Mouse (Mus musculus): ENCODE data around the gene Mamstr. TPM values are rescaled to one million over a fixed set of nuclear protein-coding genes. Genes with fewer than 3 reads are reported as not detected.

Mamstr gene
- 1 to 10 TPM in 1 of 2 experiments, under 1 TPM in 1; 0.05 to 1.3 TPM for polyA plus RNA-seq (2012; fragmentation: generic; extraction: Trizol)

DNA sequence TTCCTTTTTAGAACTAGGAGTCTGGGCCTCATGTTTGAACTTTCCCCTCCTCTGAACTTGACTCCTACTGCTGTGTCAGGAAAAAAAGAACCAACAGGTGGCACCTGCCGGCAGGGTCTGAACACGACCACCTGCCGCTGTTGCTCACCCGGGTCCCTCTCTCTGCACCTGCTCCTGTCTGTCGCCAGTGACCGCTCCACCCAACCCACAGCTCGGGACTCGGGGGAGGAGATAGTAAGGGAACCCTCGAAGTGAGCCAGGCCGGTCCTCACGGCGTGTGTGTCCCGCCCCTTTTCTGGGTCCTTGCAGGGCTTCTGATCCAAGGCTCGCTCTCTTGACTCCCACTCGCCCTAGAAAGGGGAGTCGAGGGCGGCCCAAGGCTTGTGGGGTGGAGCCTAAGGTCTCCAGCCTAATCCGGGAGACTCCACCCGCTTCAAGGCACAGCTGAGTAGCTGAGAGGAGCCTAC is at the start of gene Mamstr:
TSS of gene Mamstr (plus strand) at position 417 of the 467 bp plus-strand sequence.

GRCm38 (mm10) chr7:45617042-45617695 is 22.6 kb upstream of the Mamstr start, which contains the start of gene Fut1:
Gene Fut1 (plus strand): TSS chr7:45617289.

GRCm38 (mm10) chr7:45621443-45621842 is 18.3 kb upstream of the Mamstr start, which contains the start of gene Izumo1:
Gene Izumo1 (plus strand): TSS chr7:45621811.

DNA sequence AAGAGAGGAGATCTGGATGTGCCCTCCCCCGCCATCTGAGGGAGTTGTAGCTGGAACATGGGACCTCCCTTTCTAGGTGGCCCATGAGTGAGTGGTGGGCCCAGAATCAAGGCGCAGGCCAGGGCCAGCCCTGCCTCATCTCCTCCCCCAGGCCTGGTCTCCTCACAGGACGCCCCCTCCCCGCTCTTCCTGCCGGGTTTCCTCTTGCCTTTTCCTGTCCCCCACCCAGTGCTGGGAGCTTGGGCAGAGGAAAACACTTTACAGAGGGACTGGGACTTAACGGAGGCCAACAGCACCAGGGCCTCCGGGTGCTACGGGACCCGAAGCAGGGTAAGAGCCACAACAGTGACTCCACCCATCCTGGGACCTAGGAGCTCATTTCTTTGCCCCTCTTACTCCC is 12.5 kb upstream of the Mamstr start, which contains the start of gene Rasip1:
TSS of gene Rasip1 (plus strand) at position 228 of the 400 bp plus-strand sequence.

DNA sequence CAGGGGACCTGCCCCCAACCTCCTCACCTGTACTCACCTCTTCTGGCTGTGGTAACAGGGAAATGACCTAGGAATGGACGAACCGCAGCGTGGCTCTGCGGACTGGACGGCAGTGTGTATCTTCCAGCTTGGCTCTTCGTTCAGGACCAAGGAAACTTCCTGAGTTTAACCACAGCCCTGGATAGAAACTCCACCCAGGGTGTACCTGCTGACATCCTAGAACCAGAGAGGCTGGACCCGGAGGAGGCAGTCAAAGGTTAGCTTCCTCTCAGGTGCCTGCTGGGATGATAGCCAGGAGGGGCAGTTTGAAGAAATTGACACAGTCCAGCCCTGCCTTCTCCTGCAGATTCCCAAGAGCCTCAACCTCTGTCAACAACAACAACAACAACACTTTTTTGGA is 26.4 kb downstream of the Mamstr start, which contains the start of gene Fut2:
TSS of gene Fut2 (minus strand) at position 234 of the 400 bp plus-strand sequence.

DNA sequence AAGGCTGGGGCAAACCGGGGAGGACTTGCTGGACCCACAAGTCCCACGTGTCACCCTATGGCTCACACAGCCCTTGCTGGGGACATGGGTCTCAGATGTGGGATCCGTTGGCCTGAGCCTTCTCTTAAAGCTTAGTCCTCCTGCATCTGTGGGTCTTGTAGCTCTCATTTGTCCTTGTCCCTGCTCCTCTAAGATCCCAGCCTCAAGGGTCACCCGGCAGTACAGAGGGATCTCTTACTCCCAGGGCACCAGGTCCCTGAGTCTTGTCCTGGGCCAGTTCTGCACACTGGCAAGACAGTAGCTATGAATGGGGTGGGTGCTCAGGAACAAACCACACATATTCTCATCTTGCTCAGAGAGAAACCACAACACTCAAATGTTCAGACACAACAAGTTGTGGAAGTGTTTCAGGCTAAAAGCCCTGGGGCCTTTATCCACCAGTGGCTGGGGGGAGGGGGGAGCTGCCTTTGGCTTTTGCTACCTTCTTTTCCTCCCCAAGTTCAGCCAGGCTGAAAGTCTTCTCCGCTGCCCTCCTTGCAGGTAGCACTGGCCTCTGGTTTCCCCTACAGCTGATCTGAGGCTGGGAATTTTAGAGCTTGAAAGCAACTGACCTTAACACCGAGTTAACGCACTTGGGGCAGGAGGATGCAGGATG is 43.7 kb downstream of the Mamstr start, which contains the start of gene Ntn5:
TSS of gene Ntn5 (plus strand) at position 627 of the 655 bp plus-strand sequence.

DNA sequence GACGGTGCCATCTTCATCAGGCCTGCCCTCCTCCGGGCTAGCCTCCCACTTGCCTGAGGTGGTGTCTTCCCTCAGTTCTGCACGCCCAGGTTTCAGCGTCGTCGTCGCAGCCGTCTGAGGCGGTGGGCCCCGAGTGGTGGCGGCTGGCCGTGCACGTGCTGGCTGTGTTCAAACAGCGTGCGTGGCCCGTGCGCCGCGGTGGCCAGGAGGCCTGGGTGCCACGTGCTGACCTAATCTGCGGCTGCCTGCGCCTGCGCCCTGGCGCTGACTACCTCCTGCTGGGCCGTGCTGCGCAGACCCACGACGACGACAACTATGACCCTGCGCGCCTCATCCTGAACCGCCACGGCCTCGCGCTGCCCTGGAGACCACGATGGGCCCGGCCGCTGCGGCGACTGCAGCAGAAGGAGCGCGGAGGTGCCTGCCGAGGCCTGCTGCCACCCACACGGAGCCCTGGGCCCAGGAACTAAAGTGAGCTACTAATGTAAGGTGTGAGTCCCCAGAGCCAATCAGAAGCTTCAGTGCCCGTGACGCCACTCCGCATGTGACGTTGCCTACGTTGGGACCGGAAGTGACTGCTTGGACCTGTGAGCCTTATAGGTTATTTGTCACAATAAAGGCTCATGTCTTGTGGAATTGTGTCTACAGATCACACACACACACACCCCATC is 54.3 kb downstream of the Mamstr start, which contains the start of gene Sec1:
TSS of gene Sec1 (minus strand) at position 482 of the 671 bp plus-strand sequence.

Other genes starting within 250 kb of the Mamstr start
- gene Snrnp70, start 244.2 kb upstream of the Mamstr start, polyA plus RNA-seq (2012; fragmentation: generic; extraction: Trizol): 100 to 1,000 TPM; 229 to 271 TPM
- not detected for gene Kcna7, start 234.3 kb upstream of the Mamstr start, polyA plus RNA-seq (2012; fragmentation: generic; extraction: Trizol)
- under 1 TPM; 0.35 to 0.94 TPM for gene Ntf5, start 226.3 kb upstream of the Mamstr start, polyA plus RNA-seq (2012; fragmentation: generic; extraction: Trizol)
- gene Lhb, start 219.2 kb upstream of the Mamstr start, polyA plus RNA-seq (2012; fragmentation: generic; extraction: Trizol): under 1 TPM in 1 of 2 experiments, not detected in 1; 0.11 TPM
- 10 to 100 TPM; 10.3 to 18.4 TPM for gene Gys1, start 205.1 kb upstream of the Mamstr start, polyA plus RNA-seq (2012; fragmentation: generic; extraction: Trizol)
- gene Ruvbl2, start 201.9 kb upstream of the Mamstr start, polyA plus RNA-seq (2012; fragmentation: generic; extraction: Trizol): 100 to 1,000 TPM in 1 of 2 experiments, 10 to 100 TPM in 1; 68.4 to 154 TPM
- over 10,000 TPM in 1 of 2 experiments, 1,000 to 10,000 TPM in 1; 3,673 to 13,112 TPM for gene Ftl1, start 180.1 kb upstream of the Mamstr start, polyA plus RNA-seq (2012; fragmentation: generic; extraction: Trizol)
- gene Bax, start 173.1 kb upstream of the Mamstr start, polyA plus RNA-seq (2012; fragmentation: generic; extraction: Trizol): 100 to 1,000 TPM; 253 to 519 TPM
- 1 to 10 TPM in 1 of 2 experiments, under 1 TPM in 1; 0.09 to 1.7 TPM for gene Tulp2, start 158.1 kb upstream of the Mamstr start, polyA plus RNA-seq (2012; fragmentation: generic; extraction: Trizol)
- not detected for gene Gm45808, start 153.2 kb upstream of the Mamstr start, polyA plus RNA-seq (2012; fragmentation: generic; extraction: Trizol)
- gene Dhdh, start 151.2 kb upstream of the Mamstr start, polyA plus RNA-seq (2012; fragmentation: generic; extraction: Trizol): under 1 TPM; 0.07 to 0.21 TPM
- gene Nucb1, start 129.6 kb upstream of the Mamstr start, polyA plus RNA-seq (2012; fragmentation: generic; extraction: Trizol): 100 to 1,000 TPM in 1 of 2 experiments, 10 to 100 TPM in 1; 66.5 to 268 TPM
- gene Ppp1r15a, start 113.7 kb upstream of the Mamstr start, polyA plus RNA-seq (2012; fragmentation: generic; extraction: Trizol): 10 to 100 TPM in 1 of 2 experiments, 1 to 10 TPM in 1; 9.1 to 24.6 TPM
- gene Plekha4, start 113.6 kb upstream of the Mamstr start, polyA plus RNA-seq (2012; fragmentation: generic; extraction: Trizol): 10 to 100 TPM in 1 of 2 experiments, under 1 TPM in 1; 0.27 to 17.6 TPM
- gene Hsd17b14, start 85.1 kb upstream of the Mamstr start, polyA plus RNA-seq (2012; fragmentation: generic; extraction: Trizol): 1 to 10 TPM in 1 of 2 experiments, under 1 TPM in 1; 0.71 to 5.8 TPM
- gene Bcat2, start 69.8 kb upstream of the Mamstr start, polyA plus RNA-seq (2012; fragmentation: generic; extraction: Trizol): 10 to 100 TPM; 37.7 to 68.6 TPM
- gene Fgf21, start 24.5 kb upstream of the Mamstr start, polyA plus RNA-seq (2012; fragmentation: generic; extraction: Trizol): under 1 TPM in 1 of 2 experiments, not detected in 1; 0.27 TPM
- gene Fut1, start 22.7 kb upstream of the Mamstr start, polyA plus RNA-seq (2012; fragmentation: generic; extraction: Trizol): not detected
- gene Izumo1, start 18.2 kb upstream of the Mamstr start, polyA plus RNA-seq (2012; fragmentation: generic; extraction: Trizol): not detected
- under 1 TPM; 0.05 to 0.07 TPM for gene Rasip1, start 12.5 kb upstream of the Mamstr start, polyA plus RNA-seq (2012; fragmentation: generic; extraction: Trizol)
- gene Fut2, start 26.4 kb downstream of the Mamstr start, polyA plus RNA-seq (2012; fragmentation: generic; extraction: Trizol): under 1 TPM in 1 of 2 experiments, not detected in 1; 0.06 TPM
- gene Ntn5, start 44.0 kb downstream of the Mamstr start, polyA plus RNA-seq (2012; fragmentation: generic; extraction: Trizol): 1 to 10 TPM in 1 of 2 experiments, under 1 TPM in 1; 0.04 to 3.3 TPM
- gene Sec1, start 54.4 kb downstream of the Mamstr start, polyA plus RNA-seq (2012; fragmentation: generic; extraction: Trizol): 1 to 10 TPM in 1 of 2 experiments, under 1 TPM in 1; 0.42 to 1.3 TPM
- gene Car11, start 59.9 kb downstream of the Mamstr start, polyA plus RNA-seq (2012; fragmentation: generic; extraction: Trizol): 10 to 100 TPM in 1 of 2 experiments, under 1 TPM in 1; 0.81 to 21.1 TPM
- 10 to 100 TPM; 13.0 to 47.5 TPM for gene Dbp, start 65.1 kb downstream of the Mamstr start, polyA plus RNA-seq (2012; fragmentation: generic; extraction: Trizol)
- 1,000 to 10,000 TPM; 3,564 to 8,503 TPM for gene Rpl18, start 75.5 kb downstream of the Mamstr start, polyA plus RNA-seq (2012; fragmentation: generic; extraction: Trizol)
- 10 to 100 TPM; 13.6 to 20.8 TPM for gene Sphk2, start 78.0 kb downstream of the Mamstr start, polyA plus RNA-seq (2012; fragmentation: generic; extraction: Trizol)
- under 1 TPM; 0.05 to 0.09 TPM for gene Fam83e, start 81.2 kb downstream of the Mamstr start, polyA plus RNA-seq (2012; fragmentation: generic; extraction: Trizol)
- gene Spaca4, start 85.8 kb downstream of the Mamstr start, polyA plus RNA-seq (2012; fragmentation: generic; extraction: Trizol): under 1 TPM in 1 of 2 experiments, not detected in 1; 0.12 TPM
- under 1 TPM; 0.12 to 0.25 TPM for gene Lmtk3, start 143.8 kb downstream of the Mamstr start, polyA plus RNA-seq (2012; fragmentation: generic; extraction: Trizol)
- gene Sult2b1, start 144.7 kb downstream of the Mamstr start, polyA plus RNA-seq (2012; fragmentation: generic; extraction: Trizol): under 1 TPM; 0.11 to 0.41 TPM
- gene Cyth2, start 174.6 kb downstream of the Mamstr start, polyA plus RNA-seq (2012; fragmentation: generic; extraction: Trizol): 100 to 1,000 TPM; 107 to 115 TPM
- gene Kcnj14, start 184.8 kb downstream of the Mamstr start, polyA plus RNA-seq (2012; fragmentation: generic; extraction: Trizol): under 1 TPM; 0.09 to 0.12 TPM
- gene Grwd1, start 191.0 kb downstream of the Mamstr start, polyA plus RNA-seq (2012; fragmentation: generic; extraction: Trizol): 10 to 100 TPM; 21.2 to 84.5 TPM
- gene Kdelr1, start 232.8 kb downstream of the Mamstr start, polyA plus RNA-seq (2012; fragmentation: generic; extraction: Trizol): 100 to 1,000 TPM; 128 to 197 TPM
- gene Grin2d, start 238.4 kb downstream of the Mamstr start, polyA plus RNA-seq (2012; fragmentation: generic; extraction: Trizol): 1 to 10 TPM in 1 of 2 experiments, under 1 TPM in 1; 0.42 to 2.0 TPM